Mouse (Mus musculus): ENCODE measurements around the gene Gmeb2.

GRCm38 (mm10) chr2:181231171-181231570 is 56.7 kb downstream of the Gmeb2 start:
- TF ChIP-seq GATA1 (IDR thresholded peaks at IDR 0.05; ENCODE audit: low read length), result no peak
- TF ChIP-seq TAL1 (IDR thresholded peaks at IDR 0.05; ENCODE audit: low read length), result no peak
